Mouse (Mus musculus): ENCODE data around the gene Kcnd2.

The Kcnd2 gene

GRCm38 (mm10) chr6:21692861-21693350 is 477.6 kb downstream of the Kcnd2 start:
- in situ Hi-C loops (cut with MboI): no loop called here

DNA sequence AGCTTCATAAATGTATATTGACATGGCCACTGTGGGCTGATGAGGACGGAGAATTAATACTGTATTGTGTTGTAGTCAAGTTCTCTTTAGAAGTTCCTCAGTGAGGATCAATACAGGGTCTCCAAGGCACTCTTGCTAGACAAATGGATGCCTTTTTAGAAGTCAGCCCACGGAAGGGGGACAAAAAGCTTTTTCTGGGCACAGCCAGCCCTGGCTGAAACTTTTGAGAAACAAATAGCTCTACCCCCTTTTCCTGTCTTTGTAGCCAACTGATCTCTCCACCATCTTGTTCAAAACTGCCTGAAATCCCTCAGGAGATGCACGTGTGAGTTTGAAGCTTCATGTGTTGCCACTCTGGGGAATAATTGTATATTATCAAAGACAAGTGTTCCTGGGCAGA is 482.3 kb downstream of the Kcnd2 start:
- in situ Hi-C loops (cut with MboI): no loop called here

DNA sequence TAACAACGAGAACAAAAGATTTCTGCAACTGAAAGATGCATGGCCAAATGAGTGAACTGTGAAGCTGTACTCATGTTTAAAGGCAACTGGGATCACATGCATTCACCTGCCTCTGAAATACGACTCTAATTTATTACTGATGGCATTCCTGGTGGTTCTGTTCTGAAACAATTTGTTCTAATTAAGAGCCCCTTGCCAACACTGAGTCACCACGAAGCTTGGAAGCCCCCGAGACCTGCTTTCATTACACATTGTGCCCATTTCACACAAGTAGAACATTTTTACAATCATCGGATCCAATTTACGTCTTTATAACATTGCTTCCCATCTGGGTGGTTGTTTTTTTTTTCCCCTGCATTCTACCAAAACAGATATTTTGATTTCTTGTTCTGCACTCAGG is 485.8 kb downstream of the Kcnd2 start:
- in situ Hi-C loops (cut with MboI): no loop called here

- in situ Hi-C loops (cut with MboI): no loop called here
Measured at GRCm38 (mm10) chr6:21709228-21709627, 493.9 kb downstream of the Kcnd2 start.

GRCm38 (mm10) chr6:21719121-21719520 is 503.8 kb downstream of the Kcnd2 start:
- in situ Hi-C loops (cut with MboI): no loop called here

GRCm38 (mm10) chr6:21722238-21722637 is 506.9 kb downstream of the Kcnd2 start:
- in situ Hi-C loops (cut with MboI): no loop called here

- in situ Hi-C loops (cut with MboI): no loop called here
Measured at GRCm38 (mm10) chr6:21740606-21741005, 525.3 kb downstream of the Kcnd2 start.

DNA sequence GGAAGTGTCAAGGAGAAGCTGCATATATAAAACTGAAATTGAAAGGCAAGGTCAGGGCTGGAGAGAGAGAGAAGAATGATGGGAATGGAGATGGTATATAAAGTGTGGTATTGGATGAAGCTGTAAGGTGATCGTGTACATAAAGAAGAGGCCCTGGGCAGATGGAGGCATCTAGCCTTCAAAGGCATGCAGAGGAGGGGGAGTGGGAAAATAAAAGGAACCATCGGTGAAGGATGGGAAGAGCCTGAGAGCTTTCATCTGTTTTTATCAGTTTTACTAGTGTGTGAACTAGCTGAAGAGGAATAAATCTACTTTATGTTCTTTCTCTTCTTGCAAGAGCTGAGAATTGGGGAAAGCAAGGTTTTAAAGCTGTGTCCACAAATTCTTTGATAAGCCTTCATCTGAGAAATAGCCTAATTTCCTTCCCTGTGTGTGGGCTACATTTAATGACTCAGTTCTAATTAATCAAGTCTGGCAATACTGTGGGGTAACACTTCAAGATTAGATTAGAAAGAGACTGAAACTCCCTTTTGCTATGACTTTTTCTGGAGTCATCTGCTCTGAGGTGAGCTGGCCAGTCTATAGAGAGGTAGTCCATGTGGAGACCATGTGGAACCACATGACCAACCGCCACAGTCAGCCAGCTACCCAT is 529.4 kb downstream of the Kcnd2 start:
- in situ Hi-C loops (cut with MboI): no loop called here

DNA sequence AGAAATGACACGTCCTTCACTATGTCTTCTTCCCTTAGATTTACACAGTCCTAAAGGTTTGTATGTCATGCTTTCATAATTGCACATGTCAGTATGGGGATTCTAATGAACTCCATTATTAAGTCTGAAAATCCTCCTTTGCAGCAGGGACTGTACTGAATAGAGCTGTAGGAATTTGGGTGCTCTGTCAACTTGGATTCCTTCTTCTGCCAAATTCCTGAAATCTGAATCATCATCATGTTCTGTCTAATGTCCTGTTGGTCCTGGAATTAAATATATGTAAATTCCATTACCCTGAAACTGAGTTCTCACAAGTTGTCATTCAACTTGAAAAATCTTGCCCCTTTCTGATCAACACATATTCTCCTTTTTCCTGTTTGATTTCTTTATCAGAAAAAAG is 532.2 kb downstream of the Kcnd2 start:
- in situ Hi-C loops (cut with MboI): no loop called here

DNA sequence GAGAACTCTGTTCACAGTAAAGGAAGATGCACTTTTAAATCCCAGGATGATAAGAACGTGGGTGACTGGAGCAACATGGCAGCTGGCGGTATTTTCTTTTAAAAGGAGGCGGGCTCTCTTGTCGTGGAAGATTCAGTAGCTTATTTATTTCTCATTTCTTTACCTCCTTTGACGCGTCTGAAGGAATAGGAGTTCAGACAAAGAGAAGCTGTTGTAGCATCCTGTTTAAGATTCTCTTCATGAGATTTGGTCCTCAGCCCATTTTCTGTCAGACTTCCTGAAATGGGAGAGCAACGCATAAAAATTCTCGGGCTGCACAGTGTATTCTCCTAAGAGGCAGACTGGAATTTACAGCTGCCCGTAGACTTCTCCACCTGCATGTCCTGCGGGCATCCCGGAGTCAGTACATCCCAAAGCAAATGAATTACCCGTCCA is 552.5 kb downstream of the Kcnd2 start:
- in situ Hi-C loops (cut with MboI): no loop called here

GRCm38 (mm10) chr6:21768745-21769446 is 553.6 kb downstream of the Kcnd2 start:
- in situ Hi-C loops (cut with MboI): no loop called here

DNA sequence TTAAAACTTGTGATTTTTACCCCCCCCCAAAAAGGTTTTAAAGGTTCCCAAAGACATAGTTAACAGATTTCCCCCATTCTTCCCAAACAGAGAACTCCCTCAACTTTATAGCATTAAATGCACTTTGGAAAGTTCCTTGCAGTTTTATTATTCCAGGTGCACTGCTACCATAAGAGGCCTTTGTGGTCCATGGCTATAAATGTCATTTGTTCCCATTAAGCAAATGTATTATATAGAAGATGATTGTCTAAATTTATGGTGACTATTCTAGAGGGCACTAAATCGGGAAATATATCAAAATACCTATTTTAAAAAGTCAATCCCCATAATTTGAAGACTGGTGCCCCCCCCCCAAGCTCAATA is 554.1 kb downstream of the Kcnd2 start:
- in situ Hi-C loops (cut with MboI): no loop called here

- in situ Hi-C loops (cut with MboI): no loop called here
Measured at GRCm38 (mm10) chr6:21774213-21774916, 559.1 kb downstream of the Kcnd2 start.

Data from mature B cell (primary cell).